Mouse (Mus musculus) megakaryocyte, embryonic 14.5 days (primary cell): ENCODE measurements around the gene Cryab.

Experiments
- FLI1 ChIP-seq: IDR thresholded peaks from 2 replicates; pipeline ENCODE4 v1.6.1; 2012; ENCODE audit warnings: low read length, inconsistent platforms, mixed read lengths
- GATA1 ChIP-seq: IDR thresholded peaks from 3 replicates; pipeline ENCODE4 v1.6.1; 2012; ENCODE audit warnings: mixed read lengths, low read length, inconsistent platforms, borderline replicate concordance

DNA sequence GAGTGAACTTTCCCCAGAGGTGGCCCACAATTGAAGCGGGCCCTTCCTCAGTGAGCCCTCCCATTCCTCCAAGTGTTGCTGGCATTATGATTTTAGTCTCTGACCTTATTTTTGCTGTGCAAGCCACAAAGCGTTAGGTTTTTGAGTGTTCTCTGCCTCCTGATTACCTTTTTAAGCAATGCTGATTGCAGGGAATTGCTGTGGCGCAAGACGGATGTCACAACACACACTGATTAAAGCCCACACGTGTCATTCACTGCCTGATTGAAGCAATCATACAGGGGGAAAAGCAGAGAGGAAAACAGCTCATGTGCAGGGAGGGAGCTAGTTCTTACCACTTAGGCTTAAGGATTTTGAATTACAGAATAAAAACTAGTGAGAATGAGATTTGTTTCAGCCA is 47.2 kb downstream of the Cryab start:
- no peak for TF ChIP-seq GATA1
- no peak for TF ChIP-seq FLI1
